Mouse (Mus musculus): ENCODE measurements at regions not wholly inside any gene's neighbourhood (a gene's known extent, or its start where the extent isn't known, plus 50 kb on each side); places are given as distances from the start of the nearest gene placed in this dataset.

DNA sequence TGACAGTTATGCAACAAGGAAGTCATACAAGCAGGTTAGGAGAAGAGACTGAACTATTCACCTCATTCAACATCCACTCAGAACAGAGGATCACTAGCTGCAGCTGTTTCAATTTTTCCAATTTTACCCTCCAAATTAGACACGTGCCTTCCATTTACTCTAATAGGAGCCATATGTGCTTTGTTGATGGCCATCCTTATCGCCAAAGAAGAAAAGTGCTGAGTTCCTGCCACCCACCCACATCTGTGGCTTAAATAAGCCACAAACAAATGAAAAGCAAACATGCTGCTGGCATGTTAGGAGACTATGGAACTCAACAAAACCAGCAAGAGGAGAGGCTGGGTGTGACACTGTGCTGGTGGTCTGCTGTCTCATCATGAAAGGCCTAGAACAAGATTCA lies 1786.1 kb downstream of the 9330182O14Rik start:
- H3K4me3 ChIP-seq (ENCODE audit: low read depth, low read length), result no peak overlapping the region
- no peaks in the 10 kb centered on the region for H3K9me3 ChIP-seq (ENCODE audit: control insufficient read depth, low read length)
- no peak overlapping the region for H3K27ac ChIP-seq (ENCODE audit: low read depth, low read length)
- no peak overlapping the region for H3K4me2 ChIP-seq (ENCODE audit: low read depth, low read length)
- WGBS, result 86% methylated on average over 2 of the region's 2 CpGs
- H3K27me3 ChIP-seq (ENCODE audit: control insufficient read depth, insufficient read depth, low read length), result no peaks in the 10 kb centered on the region
- H3K9ac ChIP-seq (replicated peaks; ENCODE audit: low read depth, low read length), result no peak overlapping the region
- no peaks in the 10 kb centered on the region for H3K36me3 ChIP-seq (ENCODE audit: control insufficient read depth, insufficient read depth, low read length)
- ATAC-seq (ENCODE audit: low read depth), result no peak
- H3K4me1 ChIP-seq (ENCODE audit: control insufficient read depth, insufficient read depth, low read length), result no peaks in the 10 kb centered on the region

DNA sequence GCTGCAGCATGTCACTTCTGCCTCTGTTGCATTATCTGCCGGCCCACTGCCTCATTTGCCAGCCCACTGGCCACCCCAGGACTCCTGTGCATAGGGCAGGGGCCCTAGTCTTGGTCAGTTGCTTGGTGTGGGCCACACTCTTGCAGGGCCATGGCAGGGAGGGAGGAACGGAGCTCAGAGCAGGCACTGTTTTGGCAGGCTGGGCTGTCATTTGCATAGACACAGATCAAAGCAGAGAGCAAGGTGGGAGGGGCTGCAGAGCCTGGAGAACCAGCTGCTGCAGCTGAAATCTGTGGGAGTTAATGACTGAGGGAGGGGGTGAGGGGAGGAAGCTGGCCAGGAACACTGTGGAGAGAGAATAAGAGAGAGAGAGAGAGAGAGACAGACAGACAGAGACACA lies 1802.5 kb downstream of the 9330182O14Rik start:
- WGBS, result 43% methylated on average over 2 of the region's 2 CpGs
- no peaks in the 10 kb centered on the region for H3K27me3 ChIP-seq (ENCODE audit: control insufficient read depth, insufficient read depth, low read length)
- no peak overlapping the region for H3K4me3 ChIP-seq (ENCODE audit: low read depth, low read length)
- H3K4me1 ChIP-seq (ENCODE audit: control insufficient read depth, insufficient read depth, low read length), result no peaks in the 10 kb centered on the region
- no peaks in the 10 kb centered on the region for H3K9me3 ChIP-seq (ENCODE audit: control insufficient read depth, low read length)
- H3K4me2 ChIP-seq (ENCODE audit: low read depth, low read length), result no peak overlapping the region
- ATAC-seq (ENCODE audit: low read depth), result peak; percentile 24; the same call in 1 of the 2 replicates
- no peak overlapping the region for H3K27ac ChIP-seq (ENCODE audit: low read depth, low read length)
- H3K36me3 ChIP-seq (ENCODE audit: control insufficient read depth, insufficient read depth, low read length), result no peaks in the 10 kb centered on the region
- no peak overlapping the region for H3K9ac ChIP-seq (replicated peaks; ENCODE audit: low read depth, low read length)

DNA sequence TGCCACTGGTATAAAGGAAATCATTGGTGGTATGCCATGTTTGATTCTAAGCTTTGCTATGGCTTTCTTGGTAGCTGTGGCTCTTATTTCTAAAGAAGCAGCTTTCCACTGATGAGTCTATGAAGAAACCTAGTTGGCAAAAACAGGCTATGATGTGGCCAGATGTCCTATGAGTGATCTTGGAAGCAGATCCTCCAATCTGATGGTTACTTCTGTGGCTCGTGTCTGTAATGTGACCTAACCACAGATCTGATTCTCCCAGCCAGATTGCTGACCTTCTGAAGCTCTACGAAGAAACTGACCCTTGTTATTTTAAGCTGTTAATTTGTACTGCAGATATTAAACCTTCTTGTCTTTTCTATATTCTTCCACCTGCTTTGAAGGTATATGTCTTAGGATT lies 1811.1 kb downstream of the 9330182O14Rik start:
- Histone ChIP-seq H3K9me3 (ENCODE audit: control insufficient read depth, low read length) (no peaks in the 10 kb centered on the region), H3K9ac (replicated peaks; ENCODE audit: low read depth, low read length) (no peak overlapping the region), H3K27ac (ENCODE audit: low read depth, low read length) (no peak overlapping the region), H3K4me3 (ENCODE audit: low read depth, low read length) (no peak overlapping the region), H3K4me2 (ENCODE audit: low read depth, low read length) (no peak overlapping the region), H3K4me1 (ENCODE audit: control insufficient read depth, insufficient read depth, low read length) (no peaks in the 10 kb centered on the region), H3K36me3 (ENCODE audit: control insufficient read depth, insufficient read depth, low read length) (no peaks in the 10 kb centered on the region), H3K27me3 (ENCODE audit: control insufficient read depth, insufficient read depth, low read length) (no peaks in the 10 kb centered on the region)
- WGBS, result 88% methylated on average over 2 of the region's 2 CpGs
- ATAC-seq (ENCODE audit: low read depth), result no peak

DNA sequence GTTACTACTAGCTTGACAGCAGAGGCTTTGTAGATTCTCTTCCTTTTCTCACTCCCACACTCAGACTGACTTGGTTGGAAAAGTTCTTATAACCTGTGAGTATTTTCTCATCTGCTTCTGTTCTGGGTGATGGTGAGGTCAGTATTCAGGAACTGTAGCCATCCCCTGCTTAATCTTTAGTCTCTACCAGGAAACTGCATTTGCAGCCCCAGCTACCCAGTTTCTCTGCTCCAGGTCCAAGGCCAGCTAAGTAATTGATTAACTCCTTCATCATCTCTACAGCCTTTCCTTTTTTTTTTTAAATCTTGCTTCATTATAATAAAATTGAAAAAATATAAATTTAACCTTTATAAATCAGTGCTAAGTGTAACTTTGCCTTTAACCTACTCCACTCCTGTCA lies 1813.7 kb downstream of the 9330182O14Rik start:
- no peak overlapping the region for H3K4me3 ChIP-seq (ENCODE audit: low read depth, low read length)
- no peak for ATAC-seq (ENCODE audit: low read depth)
- no peaks in the 10 kb centered on the region for H3K27me3 ChIP-seq (ENCODE audit: control insufficient read depth, insufficient read depth, low read length)

DNA sequence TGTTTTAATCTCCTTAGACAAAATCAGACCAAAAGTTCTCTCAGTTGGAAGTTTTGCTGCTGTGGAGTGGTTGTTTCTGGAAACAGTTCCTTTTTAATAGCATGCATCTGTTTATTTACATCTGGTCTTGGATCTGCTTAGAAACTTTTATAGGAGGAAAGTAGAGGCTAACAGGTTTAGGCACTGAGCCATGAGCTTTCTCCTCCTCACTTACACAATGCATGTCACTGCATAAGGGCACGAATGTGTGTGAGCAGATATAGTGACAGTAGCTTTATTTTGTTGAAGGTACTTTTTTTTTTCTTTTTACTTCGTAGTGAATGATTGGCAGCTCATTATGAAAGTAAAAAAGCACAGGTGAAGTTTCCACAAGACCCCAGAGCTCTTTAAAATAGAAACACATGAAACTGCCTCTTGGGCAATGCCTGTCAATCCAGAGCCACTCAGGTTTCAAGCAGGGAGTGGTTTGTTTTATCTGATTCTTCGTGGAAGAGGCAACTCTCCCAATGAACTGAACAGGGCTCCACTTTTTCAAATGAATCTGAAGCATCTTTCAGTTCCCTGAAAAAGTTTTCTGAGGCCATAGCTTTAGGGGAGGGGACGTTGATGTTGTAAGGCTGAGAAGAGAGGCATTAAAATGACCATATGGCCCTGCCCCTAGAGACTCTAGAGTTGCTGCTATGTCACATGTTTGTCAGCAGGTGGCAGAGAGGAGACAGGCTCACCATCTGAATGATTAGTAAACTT lies 1814.4 kb downstream of the 9330182O14Rik start:
- Histone ChIP-seq H3K27me3 (ENCODE audit: control insufficient read depth, insufficient read depth, low read length) (no peaks in the 10 kb centered on the region), H3K9me3 (ENCODE audit: control insufficient read depth, low read length) (no peaks in the 10 kb centered on the region), H3K27ac (ENCODE audit: low read depth, low read length) (no peak overlapping the region), H3K36me3 (ENCODE audit: control insufficient read depth, insufficient read depth, low read length) (no peaks in the 10 kb centered on the region), H3K9ac (replicated peaks; ENCODE audit: low read depth, low read length) (no peak overlapping the region), H3K4me1 (ENCODE audit: control insufficient read depth, insufficient read depth, low read length) (no peaks in the 10 kb centered on the region), H3K4me3 (ENCODE audit: low read depth, low read length) (no peak overlapping the region), H3K4me2 (ENCODE audit: low read depth, low read length) (no peak overlapping the region)
- WGBS, result 56% methylated on average over 4 of the region's 4 CpGs
- 0 out of 2 replicates have a peak, but pooled peaks have one; percentile 51 for ATAC-seq (ENCODE audit: low read depth)

More for the DNA sequence above, 1813.7 kb downstream of the 9330182O14Rik start:
- H3K36me3 ChIP-seq (ENCODE audit: control insufficient read depth, insufficient read depth, low read length), result no peaks in the 10 kb centered on the region
- H3K9me3 ChIP-seq (ENCODE audit: control insufficient read depth, low read length), result no peaks in the 10 kb centered on the region
- no peak overlapping the region for H3K27ac ChIP-seq (ENCODE audit: low read depth, low read length)
- no peak overlapping the region for H3K9ac ChIP-seq (replicated peaks; ENCODE audit: low read depth, low read length)
- no peaks in the 10 kb centered on the region for H3K4me1 ChIP-seq (ENCODE audit: control insufficient read depth, insufficient read depth, low read length)
- H3K4me2 ChIP-seq (ENCODE audit: low read depth, low read length), result no peak overlapping the region

DNA sequence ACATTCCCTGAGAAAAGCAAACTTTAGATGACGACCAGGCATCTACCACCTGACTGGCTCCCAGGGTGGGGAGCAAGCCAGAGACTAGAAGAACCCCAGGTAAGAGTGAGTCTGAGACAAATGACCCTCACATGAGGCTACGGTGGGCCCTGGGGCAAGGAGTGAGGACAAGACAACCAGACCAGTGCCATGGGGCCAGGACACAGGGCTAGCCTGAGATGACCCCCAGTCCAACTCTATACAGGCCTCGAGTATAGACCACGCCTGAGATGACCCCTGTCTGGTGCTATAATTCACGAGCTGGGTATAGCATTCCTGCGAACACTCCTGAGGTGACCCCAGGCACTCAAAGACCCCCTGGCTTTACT lies 1814.9 kb downstream of the 9330182O14Rik start:
- peak; percentile 21; the same call in 1 of the 2 replicates for ATAC-seq (ENCODE audit: low read depth)
- 69% methylated on average over 6 of the region's 6 CpGs for WGBS
- H3K9ac ChIP-seq (replicated peaks; ENCODE audit: low read depth, low read length), result no peak overlapping the region

DNA sequence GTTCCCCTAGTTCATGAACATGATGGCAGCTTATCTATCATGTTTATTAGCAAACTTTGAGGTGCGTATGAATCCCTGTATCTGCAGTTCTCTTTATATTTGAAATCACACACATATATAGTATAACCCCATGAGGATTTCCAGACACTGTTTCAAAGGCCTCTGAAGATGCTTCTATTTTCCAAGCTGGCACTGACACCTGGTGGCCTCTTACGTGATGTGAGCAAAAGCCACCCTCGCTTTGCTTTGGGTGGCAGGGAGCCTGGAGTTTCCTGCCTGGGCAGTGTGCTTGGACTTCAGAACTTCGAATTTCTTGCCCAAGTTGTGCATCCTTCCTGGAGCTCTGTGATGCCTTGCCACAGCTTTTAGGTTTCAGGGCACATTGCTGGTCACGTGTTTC lies 1817.1 kb downstream of the 9330182O14Rik start:
- no peak overlapping the region for H3K4me3 ChIP-seq (ENCODE audit: low read depth, low read length)
- H3K9ac ChIP-seq (replicated peaks; ENCODE audit: low read depth, low read length), result no peak overlapping the region
- peak; percentile 54; the same call in 1 of the 2 replicates for ATAC-seq (ENCODE audit: low read depth)
- H3K4me2 ChIP-seq (ENCODE audit: low read depth, low read length), result no peak overlapping the region
- no peaks in the 10 kb centered on the region for H3K36me3 ChIP-seq (ENCODE audit: control insufficient read depth, insufficient read depth, low read length)
- no peaks in the 10 kb centered on the region for H3K9me3 ChIP-seq (ENCODE audit: control insufficient read depth, low read length)
- no peak overlapping the region for H3K27ac ChIP-seq (ENCODE audit: low read depth, low read length)
- no peaks in the 10 kb centered on the region for H3K27me3 ChIP-seq (ENCODE audit: control insufficient read depth, insufficient read depth, low read length)
- no peaks in the 10 kb centered on the region for H3K4me1 ChIP-seq (ENCODE audit: control insufficient read depth, insufficient read depth, low read length)
- WGBS, result 77% methylated on average over 5 of the region's 5 CpGs

More for the DNA sequence above, 1814.9 kb downstream of the 9330182O14Rik start:
- Histone ChIP-seq H3K9me3 (ENCODE audit: control insufficient read depth, low read length) (no peaks in the 10 kb centered on the region), H3K4me3 (ENCODE audit: low read depth, low read length) (no peak overlapping the region), H3K36me3 (ENCODE audit: control insufficient read depth, insufficient read depth, low read length) (no peaks in the 10 kb centered on the region), H3K4me1 (ENCODE audit: control insufficient read depth, insufficient read depth, low read length) (no peaks in the 10 kb centered on the region), H3K4me2 (ENCODE audit: low read depth, low read length) (no peak overlapping the region), H3K27ac (ENCODE audit: low read depth, low read length) (no peak overlapping the region), H3K27me3 (ENCODE audit: control insufficient read depth, insufficient read depth, low read length) (no peaks in the 10 kb centered on the region)

DNA sequence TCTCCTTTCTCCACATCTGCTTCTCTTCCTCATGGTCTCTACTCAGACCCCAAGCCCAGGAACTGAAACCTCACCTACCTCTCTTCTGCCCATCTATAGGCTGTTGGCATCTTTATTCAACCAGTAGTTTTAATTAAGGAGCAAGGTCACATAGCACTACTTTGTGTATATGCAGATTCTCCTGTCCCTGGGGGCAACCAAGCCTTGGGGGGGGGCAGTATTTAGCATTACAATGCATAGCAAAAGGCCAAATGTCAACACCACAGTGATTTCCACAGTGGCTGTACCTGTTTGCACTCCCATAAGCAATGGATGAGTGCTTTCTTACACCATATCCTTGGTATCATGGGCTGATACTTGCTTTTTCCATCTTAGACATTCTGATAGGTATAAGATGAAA lies 1826.4 kb downstream of the 9330182O14Rik start:
- no peak overlapping the region for H3K4me3 ChIP-seq (ENCODE audit: low read depth, low read length)
- no peaks in the 10 kb centered on the region for H3K4me1 ChIP-seq (ENCODE audit: control insufficient read depth, insufficient read depth, low read length)
- no peak overlapping the region for H3K27ac ChIP-seq (ENCODE audit: low read depth, low read length)
- H3K27me3 ChIP-seq (ENCODE audit: control insufficient read depth, insufficient read depth, low read length), result no peaks in the 10 kb centered on the region
- no peak overlapping the region for H3K9ac ChIP-seq (replicated peaks; ENCODE audit: low read depth, low read length)
- H3K9me3 ChIP-seq (ENCODE audit: control insufficient read depth, low read length), result no peaks in the 10 kb centered on the region
- H3K4me2 ChIP-seq (ENCODE audit: low read depth, low read length), result no peak overlapping the region
- no peaks in the 10 kb centered on the region for H3K36me3 ChIP-seq (ENCODE audit: control insufficient read depth, insufficient read depth, low read length)
- ATAC-seq (ENCODE audit: low read depth), result no peak

DNA sequence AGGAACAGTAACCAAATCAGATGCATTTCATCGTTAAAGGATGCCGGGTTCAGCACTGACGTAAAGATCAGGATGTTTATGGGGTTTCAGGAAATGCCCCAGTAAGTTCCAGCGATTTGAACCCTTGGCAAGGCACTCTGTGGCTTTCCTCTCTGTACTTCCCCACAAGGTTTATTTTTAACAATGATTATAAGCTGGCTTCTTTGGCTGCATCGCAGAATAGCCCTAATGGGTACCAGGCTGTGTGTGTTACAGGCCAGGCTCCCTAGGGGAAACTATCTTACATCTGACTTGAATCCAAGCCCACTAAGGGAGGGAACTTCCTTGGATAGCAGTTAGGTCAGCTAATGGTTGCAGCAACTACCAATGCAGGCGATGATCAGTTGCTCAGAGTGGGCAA lies 1836.7 kb downstream of the 9330182O14Rik start:
- WGBS, result 85% methylated on average over 6 of the region's 6 CpGs
- Histone ChIP-seq H3K4me1 (ENCODE audit: control insufficient read depth, insufficient read depth, low read length) (no peaks in the 10 kb centered on the region), H3K27me3 (ENCODE audit: control insufficient read depth, insufficient read depth, low read length) (no peaks in the 10 kb centered on the region), H3K9ac (replicated peaks; ENCODE audit: low read depth, low read length) (no peak overlapping the region), H3K36me3 (ENCODE audit: control insufficient read depth, insufficient read depth, low read length) (no peaks in the 10 kb centered on the region), H3K27ac (ENCODE audit: low read depth, low read length) (no peak overlapping the region), H3K4me2 (ENCODE audit: low read depth, low read length) (no peak overlapping the region), H3K9me3 (ENCODE audit: control insufficient read depth, low read length) (no peaks in the 10 kb centered on the region), H3K4me3 (ENCODE audit: low read depth, low read length) (no peak overlapping the region)
- no peak for ATAC-seq (ENCODE audit: low read depth)

Measured in neural tube, embryonic 14.5 days (tissue).